Mouse (Mus musculus): ENCODE data around the gene Acadl.
A peak's percentile ranks its signal among the peaks of the same experiment; 100 is the strongest.

The Acadl gene

GRCm38 (mm10) chr1:66838184-66839042, 24.7 kb downstream of the Acadl start:
- DNase-seq: peak; percentile 88

DNA sequence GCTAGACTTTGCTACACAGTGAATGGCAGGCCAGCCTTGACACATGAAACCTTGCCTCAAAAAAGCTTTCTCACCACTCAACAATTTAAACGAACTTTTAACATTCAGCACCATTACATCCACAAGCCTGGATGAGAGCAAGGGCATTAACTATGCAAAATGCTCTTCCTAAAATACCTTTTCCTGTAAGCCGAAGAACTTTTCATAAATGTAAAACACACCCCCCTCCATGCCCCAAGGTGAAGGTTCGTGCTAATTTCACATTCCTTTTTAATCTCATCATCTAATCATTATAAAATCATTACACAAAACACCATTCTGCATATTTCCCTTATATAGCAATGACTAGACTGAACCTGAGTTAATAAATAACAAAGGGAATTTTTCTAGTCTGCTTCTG, 25.9 kb downstream of the Acadl start:
- DNase-seq: no peak

GRCm38 (mm10) chr1:66832636-66833165, 30.4 kb downstream of the Acadl start:
- no peak for DNase-seq

DNA sequence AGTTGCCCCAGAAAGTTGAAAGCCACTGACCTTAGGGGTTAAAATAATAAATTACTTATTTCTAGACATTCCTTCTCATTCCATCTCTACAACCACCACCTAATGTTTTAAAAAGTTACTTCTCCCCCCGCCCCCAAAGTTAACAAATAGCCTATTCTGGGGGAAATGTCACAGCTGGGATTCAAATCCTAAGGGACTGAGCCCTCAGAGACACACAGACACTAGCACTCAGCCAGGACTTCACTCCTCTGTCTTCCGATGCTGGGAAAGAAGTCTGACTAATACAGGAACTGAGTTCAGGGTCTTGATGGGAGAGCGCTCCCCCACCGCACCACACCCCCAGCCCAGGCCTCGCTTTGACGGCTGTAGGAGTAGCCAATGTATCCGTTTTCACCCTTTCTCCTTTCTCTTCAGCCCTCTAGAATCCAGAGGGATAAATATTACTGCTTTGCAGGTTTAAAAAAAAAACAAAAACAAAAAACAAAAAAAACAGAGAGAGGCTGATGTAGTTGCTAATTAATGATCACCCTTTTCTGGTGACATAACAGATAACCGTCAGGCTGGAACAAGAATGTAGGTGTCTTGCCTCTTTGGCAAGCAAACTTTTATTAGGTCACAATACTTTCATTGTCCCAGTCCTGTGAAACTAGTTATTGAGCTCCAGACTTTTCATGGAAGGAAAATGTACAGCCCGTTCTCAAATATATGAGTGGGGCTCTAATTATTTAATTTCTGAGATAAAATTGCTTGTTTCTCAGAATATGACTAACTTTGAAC, 31.1 kb downstream of the Acadl start:
- DNase-seq: no peak

DNA sequence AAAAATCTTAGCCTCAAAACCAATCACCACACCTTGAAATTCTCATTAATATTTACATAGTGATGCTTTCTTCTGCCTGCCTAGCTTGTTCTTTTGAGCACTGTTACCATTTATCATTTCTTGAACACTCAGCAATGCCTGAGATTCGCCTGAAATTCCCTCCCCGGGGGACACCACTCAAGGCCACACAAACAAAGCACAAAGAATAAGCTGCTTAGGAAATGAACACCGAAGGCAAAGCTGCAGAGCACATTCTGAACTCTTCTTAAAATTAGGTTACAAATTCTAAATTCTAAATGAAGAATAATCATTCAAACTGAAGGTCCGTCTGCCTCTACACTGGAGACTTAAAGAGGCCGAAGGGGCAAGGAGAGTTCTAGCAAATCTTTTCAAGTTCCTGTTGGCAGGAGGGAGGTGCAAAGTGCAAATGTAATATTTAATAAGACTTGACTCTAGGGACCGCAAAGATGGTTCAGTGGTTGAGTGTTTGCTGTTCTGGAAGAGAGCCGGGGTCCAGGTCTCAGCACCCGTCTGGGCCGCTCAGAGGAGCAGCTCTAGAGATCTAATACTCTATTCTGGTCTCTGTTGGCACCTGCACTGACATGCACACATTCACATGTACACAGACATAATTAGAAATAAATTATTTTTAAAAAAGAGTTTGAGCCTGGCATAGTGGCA, 33.5 kb downstream of the Acadl start:
- no peak for DNase-seq

DNA sequence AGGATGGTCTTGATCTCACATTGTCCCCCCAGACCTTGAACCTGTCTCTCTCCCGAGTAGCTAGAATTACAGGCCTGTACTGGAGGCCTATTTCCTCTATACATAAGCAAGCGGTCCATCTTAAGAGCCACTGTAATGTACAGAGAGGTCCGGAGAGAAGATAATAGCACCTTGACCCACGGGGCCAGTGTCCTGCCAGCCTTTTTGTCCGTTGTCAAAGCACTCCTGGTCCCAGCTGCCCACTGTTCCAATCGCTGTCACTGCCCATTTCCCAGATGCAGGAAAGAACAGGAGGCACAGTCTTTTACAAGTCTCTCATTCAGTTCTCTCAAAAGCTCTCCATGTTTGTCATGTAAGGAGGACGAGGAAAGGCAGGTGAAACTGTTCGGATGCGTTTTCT, 41.1 kb downstream of the Acadl start:
- no peak for DNase-seq

DNA sequence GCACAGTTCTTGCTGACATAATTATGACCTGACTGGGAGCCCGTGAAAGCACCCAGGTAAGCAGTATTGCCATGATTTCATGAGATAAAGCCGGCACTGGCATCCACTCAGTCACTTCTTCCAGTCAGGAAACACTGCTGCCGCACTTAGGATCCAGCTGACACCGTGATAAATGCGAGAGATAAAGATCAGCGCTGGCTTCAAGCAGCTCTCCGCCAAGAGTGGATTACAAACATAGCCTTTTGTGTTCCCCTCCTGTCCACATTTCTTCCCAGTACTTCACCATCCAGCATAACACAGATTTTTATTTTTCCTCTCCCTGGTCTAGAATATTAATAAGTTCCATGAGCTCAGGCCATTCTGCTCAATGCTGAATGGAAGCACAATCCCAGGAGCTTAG, 42.8 kb downstream of the Acadl start:
- DNase-seq: no peak

DNA sequence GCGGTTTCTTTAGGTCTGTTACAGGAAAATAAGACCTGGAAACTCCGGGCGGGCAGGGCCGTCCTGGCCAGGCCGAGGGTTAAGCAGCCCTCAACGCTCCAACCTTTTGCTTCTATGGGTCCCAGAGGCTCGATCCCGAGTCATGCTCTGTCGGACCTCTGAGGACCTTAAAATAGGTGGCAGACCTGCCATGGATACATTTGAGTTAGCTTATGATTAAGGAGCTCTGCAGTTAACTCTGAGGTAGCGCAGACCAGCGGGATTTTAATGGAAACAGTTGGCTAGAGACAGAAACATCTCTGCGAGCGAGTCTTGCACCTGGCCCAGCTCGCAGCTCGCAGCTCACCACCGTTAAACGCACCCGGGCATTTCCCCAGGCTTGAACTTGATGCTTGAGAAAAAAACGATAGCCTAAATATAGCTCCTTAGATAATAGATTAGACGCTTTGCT, 45.2 kb downstream of the Acadl start:
- DNase-seq: peak; percentile 68

DNA sequence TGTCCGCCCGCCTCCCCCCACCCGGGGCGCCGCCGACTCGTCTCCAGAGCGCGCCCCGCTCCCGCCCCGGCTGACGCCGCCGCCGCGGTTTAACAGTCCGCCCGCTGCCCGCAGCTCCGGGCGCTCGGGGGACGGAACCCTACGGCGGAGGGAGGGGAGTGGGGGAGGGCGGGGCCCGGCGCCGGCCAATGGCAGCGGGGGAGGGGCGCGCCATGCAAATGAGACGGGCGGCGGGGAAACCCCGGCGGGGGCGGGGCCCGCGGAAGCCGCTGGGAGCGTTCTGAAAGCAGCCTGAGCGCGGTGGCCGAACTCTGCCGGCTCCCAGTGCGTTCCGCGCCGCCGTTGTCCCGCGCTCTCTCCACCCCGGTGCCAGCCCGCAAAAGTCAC, 45.6 kb downstream of the Acadl start, which contains the start of gene Kansl1l:
Gene Kansl1l (minus strand): TSS at position 110 of the 387 bp plus-strand sequence.
- peak; percentile 98 for DNase-seq

- DNase-seq: peak; percentile 95
These were observed 46.1 kb downstream of the Acadl start for GRCm38 (mm10) chr1:66816837-66817452.

- DNase-seq: peak; percentile 76
These were observed 46.9 kb downstream of the Acadl start for GRCm38 (mm10) chr1:66815941-66816777.

DNA sequence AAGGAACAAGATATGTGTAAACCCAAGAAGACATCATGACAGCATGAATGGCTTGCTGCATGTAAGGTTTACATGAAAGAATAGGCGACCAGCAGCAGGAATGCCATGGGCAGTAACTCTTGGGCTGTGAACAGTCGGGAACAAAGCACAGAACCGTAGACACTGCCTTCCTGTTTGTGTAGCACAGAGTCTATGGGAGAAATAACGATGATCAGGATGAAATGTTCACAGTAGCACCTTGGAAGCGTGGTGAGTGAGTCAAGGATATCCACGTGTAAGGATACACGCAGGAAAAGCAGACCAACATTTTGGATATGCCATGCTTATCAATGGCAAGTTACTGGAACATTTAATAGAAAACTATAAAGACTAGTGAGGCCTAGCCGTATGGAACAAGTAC, 48.3 kb downstream of the Acadl start:
- DNase-seq: no peak

DNA sequence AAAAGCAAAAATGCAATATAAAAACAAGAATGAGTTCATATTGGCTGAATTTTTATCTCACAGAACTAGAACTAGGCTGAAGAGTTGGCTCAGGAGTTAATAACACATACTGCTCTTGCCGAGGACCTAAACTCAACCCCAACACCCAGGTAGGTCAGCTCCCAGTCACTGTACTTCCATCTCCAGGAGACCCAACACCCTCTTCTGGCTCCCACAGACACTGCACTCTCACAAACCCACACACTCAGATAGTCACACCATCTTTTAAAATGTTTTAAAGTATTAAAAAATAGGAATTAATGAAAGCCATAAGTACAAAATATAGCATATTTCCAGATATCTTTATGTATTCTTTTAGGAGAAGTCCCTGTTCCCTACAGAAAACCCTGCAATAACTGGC, 49.9 kb downstream of the Acadl start:
- DNase-seq: no peak

DNA sequence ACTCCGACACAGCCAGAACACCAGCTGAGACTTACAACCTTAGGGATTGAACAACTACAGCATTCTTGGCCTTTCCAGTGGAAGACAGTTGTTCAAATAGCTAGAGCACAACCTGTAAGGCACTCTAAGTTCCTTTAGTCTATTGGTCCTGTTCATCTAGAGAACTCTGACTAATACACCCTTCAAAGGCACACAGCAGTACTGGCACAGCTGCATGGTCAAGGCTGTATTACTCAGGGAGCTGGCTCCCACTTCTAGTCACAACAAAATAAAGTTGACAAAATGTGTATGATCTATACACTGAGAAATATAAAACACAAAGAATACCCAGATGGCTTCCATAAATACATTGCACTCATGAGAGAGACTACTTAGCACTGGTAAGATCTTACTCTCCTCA, 56.3 kb downstream of the Acadl start:
- no peak for DNase-seq

DNA sequence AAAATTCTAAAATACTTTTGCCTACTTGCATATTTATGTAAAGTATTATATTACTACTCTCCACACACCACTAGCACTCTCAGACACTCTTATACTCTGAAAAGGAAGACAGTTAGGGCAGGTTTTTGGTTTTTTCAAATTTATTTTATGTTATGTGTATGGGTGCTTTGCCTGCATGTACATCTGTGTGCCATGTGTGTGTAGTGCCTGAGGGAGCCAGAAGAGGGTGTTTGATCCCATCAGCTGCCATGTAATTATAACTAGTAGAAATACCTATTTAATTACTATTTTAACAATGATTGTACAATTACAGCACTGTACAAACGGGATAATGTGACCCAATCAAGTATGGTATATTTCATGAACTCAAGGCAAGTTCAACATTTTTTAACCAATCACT, 57.7 kb downstream of the Acadl start:
- no peak for DNase-seq

GRCm38 (mm10) chr1:66804710-66805109, 58.4 kb downstream of the Acadl start:
- DNase-seq: no peak

GRCm38 (mm10) chr1:66797962-66798361, 65.1 kb downstream of the Acadl start:
- DNase-seq: no peak

GRCm38 (mm10) chr1:66792838-66793466, 70.1 kb downstream of the Acadl start:
- DNase-seq: no peak

DNA sequence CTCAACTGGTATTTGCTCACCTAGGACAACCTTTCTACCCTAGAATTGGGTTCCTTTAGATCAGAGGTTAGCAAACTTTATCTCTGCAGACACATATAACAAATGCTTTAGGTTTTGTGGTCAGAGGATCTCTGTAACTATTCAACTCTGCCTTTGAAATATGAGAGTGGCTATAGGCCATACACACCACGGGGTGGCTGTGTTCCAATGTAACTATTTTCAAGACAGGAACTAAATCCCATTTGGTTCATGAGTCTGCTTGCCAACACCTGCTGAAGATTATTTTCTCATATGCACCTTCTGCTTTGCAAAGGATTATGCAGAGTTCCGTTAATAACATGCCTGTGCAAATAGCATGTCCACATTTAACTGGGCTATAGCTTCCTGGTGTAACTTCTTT, 80.8 kb downstream of the Acadl start:
- no peak for DNase-seq

- no peak for DNase-seq
These were observed 82.0 kb downstream of the Acadl start for GRCm38 (mm10) chr1:66781027-66781426.

Measured in thymus, postnatal 14 days (tissue).